Mouse (Mus musculus): ENCODE results near the gene Psmd9. TPM values are rescaled to one million over a fixed set of nuclear protein-coding genes. Genes with fewer than 3 reads are reported as not detected.
A peak's percentile ranks its signal among the peaks of the same experiment; 100 is the strongest.

Psmd9 gene
- polyA plus RNA-seq, 1 experiment: 30.6 TPM

DNA sequence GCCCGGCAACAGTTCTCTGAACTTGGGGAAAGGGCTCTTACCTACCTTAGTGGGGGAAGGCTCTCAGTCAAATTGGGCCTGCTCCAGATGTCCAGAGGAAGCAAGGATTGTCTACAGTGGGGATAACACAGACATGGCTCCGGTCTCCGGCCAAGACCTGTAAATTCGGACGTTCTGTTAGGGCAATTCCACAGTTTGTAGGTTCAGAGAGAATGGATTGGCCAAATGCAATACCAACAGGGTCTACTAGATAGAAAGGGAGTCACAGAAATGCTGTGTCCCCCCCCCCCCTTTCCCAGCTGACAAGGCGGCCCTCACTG, 31.3 kb upstream of the Psmd9 start:
- Histone ChIP-seq H3K79me2 (ENCODE audit: control insufficient read depth, insufficient read depth) (peaks cover 10% of the 10 kb centered on the region), H3K4me3 (peak overlapping the region; percentile 75), H3ac (ENCODE audit: control insufficient read depth, insufficient read length) (peak overlapping the region; percentile 99), H3K27me3 (ENCODE audit: control insufficient read depth, insufficient read depth, insufficient read length) (no peaks in the 10 kb centered on the region), H3K4me2 (ENCODE audit: low read depth) (peak overlapping the region; percentile 98), H3K36me3 (ENCODE audit: control insufficient read depth, insufficient read depth) (no peaks in the 10 kb centered on the region)
- TF ChIP-seq MYOD1 (IDR thresholded peaks at IDR 0.05; ENCODE audit: control insufficient read depth in 1 of 3, insufficient read length in 2 of 3, low read depth in 2 of 3) (no peak), MAX (IDR thresholded peaks at IDR 0.05; ENCODE audit: low read depth) (no peak), POLR2AphosphoS2 (IDR thresholded peaks at IDR 0.05; ENCODE audit: insufficient read length, low read depth) (no peak), TCF3 (IDR thresholded peaks at IDR 0.05; ENCODE audit: insufficient read length, low read depth) (no peak), E2F4 (IDR thresholded peaks at IDR 0.05; ENCODE audit: insufficient read depth) (no peak), SRF (IDR thresholded peaks at IDR 0.05; ENCODE audit: control insufficient read depth, insufficient read length, low read depth) (no peak), USF1 (IDR thresholded peaks at IDR 0.05; ENCODE audit: low read depth) (no peak), POLR2A (IDR thresholded peaks at IDR 0.05; ENCODE audit: insufficient read length, low read depth) (no peak), TCF12 (IDR thresholded peaks at IDR 0.05; ENCODE audit: insufficient read depth, poor library complexity, severe bottlenecking) (no peak), CEBPB (IDR thresholded peaks at IDR 0.05; ENCODE audit: insufficient read depth, poor library complexity, severe bottlenecking) (no peak), REST (IDR thresholded peaks at IDR 0.05; ENCODE audit: insufficient read depth, insufficient read length) (no peak), MYOG (IDR thresholded peaks at IDR 0.05; ENCODE audit: control insufficient read depth in 1 of 3, insufficient read depth in 1 of 3, insufficient read length in 2 of 3, low read depth in 2 of 3) (no peak)

DNA sequence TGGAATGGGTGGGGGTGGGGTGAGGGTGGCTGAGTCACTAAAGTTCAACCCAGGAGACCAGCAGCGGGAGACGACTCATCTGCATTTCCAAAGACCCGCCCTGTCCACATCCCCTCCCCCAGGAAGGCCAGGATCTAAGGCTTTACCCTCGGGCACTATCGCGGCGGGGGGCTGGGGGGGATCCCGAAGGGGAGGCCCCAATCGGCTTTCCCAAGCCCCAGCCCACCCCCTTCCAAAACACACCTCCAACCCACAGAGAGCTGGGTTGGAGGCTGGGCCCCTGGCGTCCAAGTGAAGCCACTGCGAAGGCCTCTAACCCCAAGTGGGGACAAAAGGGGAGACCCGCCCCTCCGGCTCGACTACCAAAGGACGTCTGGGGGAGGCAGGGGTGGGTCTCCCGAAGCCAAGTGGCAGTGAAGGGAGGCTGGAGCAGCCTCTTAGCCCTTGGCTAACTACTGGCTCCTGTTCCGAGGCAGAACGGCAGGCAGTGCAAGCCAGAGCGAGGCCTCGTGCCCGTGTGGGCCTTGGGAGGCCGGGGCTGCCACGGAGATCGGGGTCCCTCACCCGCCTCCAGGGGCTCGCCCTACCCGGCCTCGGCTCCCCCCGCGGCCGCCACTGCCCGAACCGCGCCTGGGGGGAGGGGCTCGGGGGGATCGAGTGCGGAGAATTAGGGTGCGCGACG, 30.8 kb upstream of the Psmd9 start:
- no peak for TF ChIP-seq MYOG (IDR thresholded peaks at IDR 0.05; ENCODE audit: control insufficient read depth in 1 of 3, insufficient read depth in 1 of 3, insufficient read length in 2 of 3, low read depth in 2 of 3)
- no peak for TF ChIP-seq TCF3 (IDR thresholded peaks at IDR 0.05; ENCODE audit: insufficient read length, low read depth)
- no peak for TF ChIP-seq USF1 (IDR thresholded peaks at IDR 0.05; ENCODE audit: low read depth)
- TF ChIP-seq POLR2AphosphoS2 (IDR thresholded peaks at IDR 0.05; ENCODE audit: insufficient read length, low read depth): peak; percentile 78
- TF ChIP-seq SRF (IDR thresholded peaks at IDR 0.05; ENCODE audit: control insufficient read depth, insufficient read length, low read depth): no peak
- no peak for TF ChIP-seq CEBPB (IDR thresholded peaks at IDR 0.05; ENCODE audit: insufficient read depth, poor library complexity, severe bottlenecking)
- TF ChIP-seq POLR2A (IDR thresholded peaks at IDR 0.05; ENCODE audit: insufficient read length, low read depth): peak; percentile 89
- no peak for TF ChIP-seq MAX (IDR thresholded peaks at IDR 0.05; ENCODE audit: low read depth)
- peak; percentile 41 for TF ChIP-seq E2F4 (IDR thresholded peaks at IDR 0.05; ENCODE audit: insufficient read depth)
- peak; percentile 8 for TF ChIP-seq REST (IDR thresholded peaks at IDR 0.05; ENCODE audit: insufficient read depth, insufficient read length)
- no peak for TF ChIP-seq TCF12 (IDR thresholded peaks at IDR 0.05; ENCODE audit: insufficient read depth, poor library complexity, severe bottlenecking)
- TF ChIP-seq MYOD1 (IDR thresholded peaks at IDR 0.05; ENCODE audit: control insufficient read depth in 1 of 3, insufficient read length in 2 of 3, low read depth in 2 of 3): no peak
- no peaks in the 10 kb centered on the region for H3K27me3 ChIP-seq (ENCODE audit: control insufficient read depth, insufficient read depth, insufficient read length)
- H3K4me3 ChIP-seq: peak overlapping the region; percentile 75
- no peaks in the 10 kb centered on the region for H3K36me3 ChIP-seq (ENCODE audit: control insufficient read depth, insufficient read depth)
- H3K4me2 ChIP-seq (ENCODE audit: low read depth): peak overlapping the region; percentile 98
- H3ac ChIP-seq (ENCODE audit: control insufficient read depth, insufficient read length): peak overlapping the region; percentile 99
- H3K79me2 ChIP-seq (ENCODE audit: control insufficient read depth, insufficient read depth): peaks cover 15% of the 10 kb centered on the region

DNA sequence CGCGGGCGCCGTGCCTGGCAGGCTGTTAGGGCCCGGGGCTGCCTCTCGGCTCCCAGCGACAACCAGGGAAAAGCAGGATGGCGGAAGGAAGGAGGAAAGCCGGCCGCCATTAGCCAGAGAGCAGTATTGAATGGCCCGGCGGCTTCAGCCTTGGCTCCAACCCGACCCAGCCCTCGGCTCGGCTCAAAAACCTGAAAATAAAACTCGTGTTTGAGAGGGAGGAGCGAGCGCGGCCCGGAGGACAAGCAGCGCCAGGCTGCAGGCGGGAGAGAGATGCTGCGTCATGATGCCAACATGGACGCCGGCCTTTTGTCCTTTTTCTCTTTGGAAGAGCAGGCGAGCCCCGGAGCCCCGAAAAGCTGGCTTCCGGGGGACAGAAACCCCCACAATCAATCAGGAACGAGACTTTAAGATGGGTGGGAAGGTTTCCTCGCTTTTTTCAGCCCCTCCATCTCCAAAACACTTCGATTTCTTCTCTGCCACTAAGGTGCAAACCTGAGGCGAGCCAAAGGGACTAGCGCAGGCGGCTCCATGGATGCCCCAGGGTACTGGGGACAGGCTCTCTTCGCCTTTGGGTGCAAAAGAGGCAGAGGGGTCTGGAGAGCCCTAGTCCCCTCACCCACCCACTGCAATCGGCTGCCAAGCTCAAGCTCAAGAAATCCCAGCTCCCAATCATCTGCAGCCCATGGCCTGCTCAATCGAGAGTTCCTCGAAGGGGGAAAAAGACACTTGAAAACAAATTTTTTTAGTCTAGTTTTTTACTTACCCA, 30.1 kb upstream of the Psmd9 start:
- H3K36me3 ChIP-seq (ENCODE audit: control insufficient read depth, insufficient read depth): no peaks in the 10 kb centered on the region
- TF ChIP-seq POLR2A (IDR thresholded peaks at IDR 0.05; ENCODE audit: insufficient read length, low read depth) (peak; percentile 75), MYOG (IDR thresholded peaks at IDR 0.05; ENCODE audit: control insufficient read depth in 1 of 3, insufficient read depth in 1 of 3, insufficient read length in 2 of 3, low read depth in 2 of 3) (no peak), REST (IDR thresholded peaks at IDR 0.05; ENCODE audit: insufficient read depth, insufficient read length) (peak; percentile 20), POLR2AphosphoS2 (IDR thresholded peaks at IDR 0.05; ENCODE audit: insufficient read length, low read depth) (peak; percentile 85)
- H3ac ChIP-seq (ENCODE audit: control insufficient read depth, insufficient read length): peak overlapping the region; percentile 99
- peaks cover 22% of the 10 kb centered on the region for H3K79me2 ChIP-seq (ENCODE audit: control insufficient read depth, insufficient read depth)
- H3K4me3 ChIP-seq: peak overlapping the region; percentile 75
- no peaks in the 10 kb centered on the region for H3K27me3 ChIP-seq (ENCODE audit: control insufficient read depth, insufficient read depth, insufficient read length)
- H3K4me2 ChIP-seq (ENCODE audit: low read depth): peak overlapping the region; percentile 88

DNA sequence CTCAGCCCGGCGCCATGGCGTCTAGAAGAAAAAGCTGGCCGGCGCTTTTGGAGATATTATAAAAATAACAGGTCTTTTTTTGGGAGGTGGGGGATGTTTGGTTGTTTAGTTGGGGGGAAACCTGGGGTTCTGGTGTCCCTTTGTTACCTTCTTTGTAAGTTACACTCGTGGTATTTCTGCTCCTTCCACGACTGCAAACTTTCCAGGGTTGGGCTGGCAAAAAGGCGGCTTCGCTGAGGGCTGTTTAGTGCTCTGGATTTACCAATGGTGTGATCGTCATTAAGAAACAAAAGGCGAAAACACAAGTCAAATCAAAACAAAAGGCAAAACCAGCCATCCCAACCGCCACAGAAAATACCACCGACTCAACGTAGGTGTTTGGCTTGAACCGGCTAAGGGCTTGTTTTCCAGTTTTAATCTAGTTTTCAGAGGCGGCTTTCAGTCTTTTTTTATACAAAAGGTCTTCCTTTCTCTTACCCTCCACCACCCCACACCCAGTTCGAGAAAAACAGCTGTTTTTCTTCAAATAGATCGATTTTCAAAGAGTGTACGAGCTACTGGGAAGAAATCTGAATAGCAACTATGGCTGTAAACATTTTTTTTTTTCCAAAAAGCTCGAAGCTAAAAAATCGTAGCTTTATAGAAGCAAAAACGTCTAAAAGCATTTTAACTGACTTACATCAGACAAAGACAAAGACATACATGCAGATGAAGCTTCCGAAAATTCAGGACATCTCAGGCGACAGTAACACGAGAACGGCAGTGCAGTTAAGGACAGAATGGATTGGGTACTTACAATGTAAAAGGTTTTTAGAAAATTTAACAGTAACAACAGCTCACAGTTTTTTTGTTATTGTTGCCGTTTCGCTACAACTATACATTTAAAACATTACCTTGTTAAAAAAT, 29.2 kb upstream of the Psmd9 start:
- H3ac ChIP-seq (ENCODE audit: control insufficient read depth, insufficient read length): peak overlapping the region; percentile 99
- TF ChIP-seq TCF3 (IDR thresholded peaks at IDR 0.05; ENCODE audit: insufficient read length, low read depth) (no peak), USF1 (IDR thresholded peaks at IDR 0.05; ENCODE audit: low read depth) (no peak), REST (IDR thresholded peaks at IDR 0.05; ENCODE audit: insufficient read depth, insufficient read length) (no peak), MYOG (IDR thresholded peaks at IDR 0.05; ENCODE audit: control insufficient read depth in 1 of 3, insufficient read depth in 1 of 3, insufficient read length in 2 of 3, low read depth in 2 of 3) (no peak), CEBPB (IDR thresholded peaks at IDR 0.05; ENCODE audit: insufficient read depth, poor library complexity, severe bottlenecking) (no peak), MAX (IDR thresholded peaks at IDR 0.05; ENCODE audit: low read depth) (no peak), POLR2AphosphoS2 (IDR thresholded peaks at IDR 0.05; ENCODE audit: insufficient read length, low read depth) (peak; percentile 43), POLR2A (IDR thresholded peaks at IDR 0.05; ENCODE audit: insufficient read length, low read depth) (peak; percentile 60), SRF (IDR thresholded peaks at IDR 0.05; ENCODE audit: control insufficient read depth, insufficient read length, low read depth) (no peak), MYOD1 (IDR thresholded peaks at IDR 0.05; ENCODE audit: control insufficient read depth in 1 of 3, insufficient read length in 2 of 3, low read depth in 2 of 3) (no peak), E2F4 (IDR thresholded peaks at IDR 0.05; ENCODE audit: insufficient read depth) (no peak), TCF12 (IDR thresholded peaks at IDR 0.05; ENCODE audit: insufficient read depth, poor library complexity, severe bottlenecking) (no peak)

More for the DNA sequence above, 29.2 kb upstream of the Psmd9 start:
- Histone ChIP-seq H3K36me3 (ENCODE audit: control insufficient read depth, insufficient read depth) (no peaks in the 10 kb centered on the region), H3K4me3 (peak overlapping the region; percentile 75), H3K4me2 (ENCODE audit: low read depth) (peak overlapping the region; percentile 88), H3K79me2 (ENCODE audit: control insufficient read depth, insufficient read depth) (peaks cover 31% of the 10 kb centered on the region), H3K27me3 (ENCODE audit: control insufficient read depth, insufficient read depth, insufficient read length) (no peaks in the 10 kb centered on the region)
